Mouse (Mus musculus) heart, postnatal 25 days (tissue): Measurements from ENCODE around the gene Dcst1. TPM values are rescaled to one million over a fixed set of nuclear protein-coding genes. Genes with fewer than 3 reads are reported as not detected.

Source experiments
- DNase-seq: peaks from one replicate; pipeline ENCODE4 v3.0.0; 2022; ENCODE audit warnings: low spot score
- intact Hi-C: fragments of 180-260 bp; cut with DNase I; formaldehyde crosslinking; loops from one replicate; pipeline ENCODE4 v1.15.1; 2025
- total RNA-seq, 2 experiments: library from RNA; stranded (reverse); gene quantifications; 2 replicates each; pipeline ENCODE4 v1.2.3; 2021

Dcst1 gene
- total RNA-seq, 2 experiments from 2014 or later, result not detected

DNA sequence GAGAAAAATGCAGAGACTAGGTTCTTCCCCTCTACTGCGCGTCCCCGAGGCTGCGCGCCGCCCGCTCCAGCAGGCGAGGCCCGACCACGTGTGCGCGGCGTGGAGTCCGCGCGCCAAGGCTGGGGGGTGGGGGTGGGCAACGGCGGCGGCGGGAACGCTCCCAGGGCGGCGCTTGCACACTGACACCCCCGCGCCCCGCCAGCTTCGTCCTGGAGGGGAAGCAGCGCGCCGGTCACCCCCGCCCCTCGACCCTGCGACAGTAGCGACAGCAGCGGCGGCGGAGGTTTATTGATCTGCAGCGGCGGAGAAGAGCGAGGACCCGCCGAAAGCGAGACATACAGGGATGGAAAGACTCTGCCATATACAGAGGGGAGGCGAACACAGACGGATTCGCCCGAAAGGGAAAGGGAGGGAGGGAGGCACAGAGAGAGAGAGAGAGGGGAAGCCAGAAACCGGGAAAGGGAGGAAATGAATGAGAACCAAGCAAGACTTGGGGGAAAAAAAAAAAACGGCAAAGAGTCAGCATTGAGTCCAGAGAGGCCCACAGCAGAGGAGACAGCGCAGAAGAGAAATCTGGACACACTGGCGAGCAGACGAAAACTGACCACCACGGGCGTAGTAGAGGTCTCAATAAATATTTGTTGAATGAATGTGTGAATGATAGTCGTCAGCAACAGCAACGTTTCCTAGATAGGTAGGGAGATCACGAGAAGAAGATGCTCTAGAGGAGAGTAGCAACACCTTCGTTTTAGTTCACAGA lies 45.3 kb downstream of the Dcst1 start:
- intact Hi-C loops, result no loop called here
- no peak for DNase-seq

- DNase-seq, result no peak
- intact Hi-C loops, result no loop called here
These were observed 46.0 kb downstream of the Dcst1 start for GRCm38 (mm10) chr3:89318971-89319590.

DNA sequence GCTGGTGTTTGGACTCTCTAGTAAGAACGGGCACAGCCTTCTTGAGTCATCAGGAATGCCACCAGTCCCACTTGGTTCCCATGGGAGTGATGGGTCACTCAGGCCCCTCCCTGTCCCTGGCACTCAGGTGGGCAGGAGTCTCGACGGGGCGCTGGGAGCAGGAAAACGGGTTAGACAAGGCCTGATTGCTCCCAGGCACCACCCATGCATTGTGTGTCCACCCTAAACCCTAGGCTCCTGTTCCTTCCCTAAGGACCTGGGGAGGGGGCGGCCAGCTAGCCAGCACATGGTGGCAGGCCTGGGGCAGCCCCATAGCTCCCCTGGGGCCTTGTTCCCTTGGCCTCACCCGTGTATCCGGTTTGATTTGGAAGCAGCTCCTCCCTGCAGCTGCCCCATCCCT lies 46.7 kb downstream of the Dcst1 start:
- intact Hi-C loops, result no loop called here
- no peak for DNase-seq

DNA sequence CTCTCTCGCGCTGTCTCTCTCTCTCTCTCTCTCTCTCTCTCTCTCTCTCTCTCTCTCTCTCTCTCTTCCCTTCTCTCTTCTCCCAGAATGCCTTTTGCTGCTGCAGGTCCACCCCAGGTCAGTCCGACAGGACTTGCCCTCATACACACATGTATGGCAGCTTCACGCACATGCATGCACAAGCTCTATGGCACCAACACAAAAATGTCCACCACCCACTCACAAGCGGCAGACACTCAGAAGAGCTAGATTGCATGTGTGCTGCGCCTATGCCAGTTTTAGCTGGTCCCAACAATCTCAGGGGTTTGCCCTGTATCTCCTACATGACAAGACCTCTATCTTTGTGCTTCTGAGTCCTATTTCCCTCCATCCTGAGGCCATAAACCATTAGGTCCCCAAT lies 47.8 kb downstream of the Dcst1 start:
- intact Hi-C loops, result no loop called here
- no peak for DNase-seq

DNA sequence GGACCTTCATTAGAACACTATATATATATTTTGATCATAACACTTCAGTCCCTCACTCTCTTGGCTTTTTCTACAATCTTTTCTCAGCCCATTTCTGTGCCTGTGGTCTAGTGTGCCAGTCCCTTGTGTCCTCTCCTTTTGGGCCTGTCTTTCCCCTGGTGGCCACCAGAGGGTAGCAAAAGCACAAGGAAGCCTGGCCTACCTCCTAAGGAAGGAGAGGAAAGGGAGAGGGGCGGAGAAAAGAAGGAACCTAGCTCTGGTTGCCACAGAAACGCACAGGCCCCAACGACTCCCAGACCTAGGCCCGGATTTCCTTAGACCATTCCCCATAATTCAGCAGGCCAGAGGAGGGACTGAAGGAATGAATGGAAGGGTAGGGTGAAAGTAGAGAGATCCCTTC lies 48.2 kb downstream of the Dcst1 start:
- peak; percentile 64 for DNase-seq
- intact Hi-C loops, result loop anchor here (1.0 kb wide), 1 partner anchor 37 kb away; no protein-coding TSS in a partner anchor

DNA sequence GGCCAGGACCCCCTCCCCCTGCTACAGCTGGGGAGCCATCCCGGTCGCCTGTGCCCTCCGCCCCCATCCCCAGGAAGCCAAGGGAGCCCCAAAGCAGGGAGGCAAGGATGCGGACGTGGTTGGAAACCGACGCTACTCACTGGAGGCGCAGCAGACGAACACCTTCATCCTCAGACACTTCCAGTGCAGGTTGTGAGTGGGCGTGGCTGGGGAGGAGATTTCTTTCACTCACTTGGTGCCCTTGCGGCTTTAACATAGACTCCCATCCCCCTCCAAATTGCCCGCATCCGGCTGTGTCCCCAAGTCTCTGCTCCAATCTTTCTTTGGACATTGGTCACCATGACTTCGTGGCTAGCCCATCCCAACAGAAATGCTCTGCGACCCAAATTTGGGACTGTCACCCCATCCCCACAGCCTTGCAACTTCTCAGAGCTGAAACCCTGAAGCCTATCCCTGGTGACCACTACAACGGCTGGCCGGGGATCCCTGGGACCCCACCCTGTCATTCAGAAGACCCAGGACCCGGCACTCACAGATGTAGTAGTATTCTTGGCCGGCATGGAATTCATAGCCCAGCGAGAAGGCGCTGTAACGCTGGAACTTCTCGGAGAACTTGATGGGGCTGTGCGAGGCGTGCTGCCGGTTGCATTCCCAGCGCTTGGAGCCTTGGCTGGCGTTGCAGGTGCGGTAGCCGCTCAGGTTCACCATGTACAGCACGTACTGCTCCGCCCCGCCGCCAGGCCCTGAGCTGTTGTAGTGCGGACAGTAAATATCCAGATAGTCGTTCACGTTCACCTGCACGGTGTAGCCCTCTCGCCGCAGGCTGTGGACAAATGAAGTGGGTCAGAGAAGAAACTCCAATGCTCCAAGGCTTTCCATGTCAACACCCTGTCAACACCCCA lies 48.9 kb downstream of the Dcst1 start:
- no peak for DNase-seq
- intact Hi-C loops, result loop anchor here (1.0 kb wide), 2 partner anchors 38 to 169 kb away; no protein-coding TSS in a partner anchor

DNA sequence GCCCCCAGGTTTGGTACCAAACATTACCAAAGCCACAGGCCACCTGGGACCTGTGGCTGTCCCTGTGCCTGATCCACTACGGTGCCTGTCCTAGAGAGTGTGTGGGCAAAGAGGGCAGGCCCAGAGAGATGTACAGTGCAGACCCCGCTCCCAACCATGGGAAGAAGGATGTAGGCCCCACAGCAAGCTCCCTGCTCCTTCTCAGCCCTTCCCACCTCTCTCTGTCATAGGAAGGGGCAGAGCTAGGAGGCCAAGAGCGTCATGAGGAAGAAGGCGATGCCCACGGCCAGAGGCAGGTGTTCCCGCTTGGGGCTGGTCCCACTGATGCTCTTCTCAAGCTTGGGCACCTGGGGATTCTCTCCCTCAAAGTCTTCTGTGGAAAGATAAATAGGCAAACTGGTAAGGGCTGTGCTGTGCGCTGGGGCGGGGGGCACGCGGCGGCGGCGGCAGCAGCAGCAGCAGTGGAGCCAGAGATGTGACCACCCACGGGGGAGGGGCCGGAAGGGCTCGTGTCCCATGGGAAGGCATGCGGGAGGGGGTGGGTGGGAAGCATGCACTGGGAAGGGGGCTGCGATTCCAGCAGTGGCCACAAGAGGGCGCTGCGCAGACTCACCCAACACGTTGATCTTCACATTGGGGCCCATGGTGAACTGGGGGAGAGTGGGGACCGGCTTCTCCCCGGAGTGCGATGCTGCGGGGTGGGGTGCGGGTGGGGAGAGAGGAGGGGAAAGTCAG lies 49.7 kb downstream of the Dcst1 start:
- intact Hi-C loops, result loop anchor here (1.0 kb wide), 1 partner anchor 170 kb away; no protein-coding TSS in a partner anchor
- peak; percentile 57 for DNase-seq

- intact Hi-C loops, result loop anchor here (1.0 kb wide), 1 partner anchor 171 kb away; no protein-coding TSS in a partner anchor
- DNase-seq, result no peak
These were observed 50.3 kb downstream of the Dcst1 start for GRCm38 (mm10) chr3:89314791-89315190.

GRCm38 (mm10) chr3:89314340-89314739 lies 50.7 kb downstream of the Dcst1 start:
- no peak for DNase-seq
- intact Hi-C loops, result no loop called here

DNA sequence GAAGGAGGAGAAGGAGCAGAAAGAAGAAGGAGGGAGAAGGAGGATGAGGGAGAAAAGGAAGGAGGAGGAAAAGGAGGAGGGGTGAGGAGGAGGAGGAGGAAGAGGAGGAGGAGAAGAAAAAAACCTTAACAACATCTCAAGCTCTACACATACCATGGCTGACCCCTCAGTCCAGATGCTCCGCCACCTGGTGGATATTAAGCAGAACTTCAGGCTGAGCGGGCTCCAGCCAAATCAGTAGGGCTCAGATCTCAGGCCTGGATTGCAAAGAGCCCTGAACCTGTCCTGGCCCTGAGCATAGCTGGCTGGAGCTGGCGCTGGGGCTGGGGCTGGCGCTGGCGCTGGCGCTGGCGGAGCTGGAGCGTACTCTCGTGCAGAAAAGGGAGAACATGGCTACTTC lies 57.0 kb downstream of the Dcst1 start:
- no peak for DNase-seq
- intact Hi-C loops, result loop anchor here (2.0 kb wide), 1 partner anchor 57 kb away; no protein-coding TSS in a partner anchor

DNA sequence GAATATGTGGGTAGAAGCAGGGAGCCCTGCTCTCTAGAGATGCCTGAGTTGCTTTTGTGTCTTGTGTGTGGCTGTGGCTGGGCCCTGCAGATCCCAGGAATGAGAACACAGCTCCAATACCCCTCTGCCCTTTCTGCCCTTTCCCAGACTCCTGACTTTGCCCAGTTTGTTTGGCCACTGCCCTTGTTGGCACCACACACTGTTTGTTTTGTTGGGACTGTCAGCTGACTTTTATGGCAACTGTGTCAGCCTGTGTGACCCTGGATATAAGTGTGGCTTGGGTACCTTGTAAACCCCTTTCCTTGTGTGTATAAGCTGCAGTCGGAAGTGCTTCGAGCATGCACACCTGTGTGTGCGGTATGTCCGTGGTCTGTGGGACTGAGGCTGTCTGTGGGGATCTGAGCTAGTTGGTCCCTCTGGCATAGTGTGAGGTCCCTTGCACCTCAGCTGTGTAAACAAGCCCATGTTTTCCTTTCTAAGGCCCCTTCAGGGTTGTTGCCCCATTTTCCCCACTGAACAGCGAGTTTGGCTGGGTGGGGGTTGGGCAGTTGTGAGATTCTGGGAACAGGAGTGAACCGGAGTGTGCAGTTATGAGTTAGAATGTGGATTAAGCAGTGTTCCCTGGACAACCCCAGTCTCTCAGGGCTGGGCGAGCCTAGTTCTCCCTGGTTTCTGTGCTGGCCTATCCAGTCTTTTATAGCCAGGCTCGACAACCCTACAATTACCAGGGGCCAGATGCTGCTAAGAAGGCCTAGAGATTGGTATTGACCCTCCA lies 59.3 kb downstream of the Dcst1 start:
- no peak for DNase-seq
- intact Hi-C loops, result loop anchor here (2.0 kb wide), 1 partner anchor 17 kb away; no protein-coding TSS in a partner anchor

GRCm38 (mm10) chr3:89305105-89305504 lies 59.9 kb downstream of the Dcst1 start:
- DNase-seq, result no peak
- intact Hi-C loops, result loop anchor here (2.0 kb wide), 1 partner anchor 16 kb away; no protein-coding TSS in a partner anchor

DNA sequence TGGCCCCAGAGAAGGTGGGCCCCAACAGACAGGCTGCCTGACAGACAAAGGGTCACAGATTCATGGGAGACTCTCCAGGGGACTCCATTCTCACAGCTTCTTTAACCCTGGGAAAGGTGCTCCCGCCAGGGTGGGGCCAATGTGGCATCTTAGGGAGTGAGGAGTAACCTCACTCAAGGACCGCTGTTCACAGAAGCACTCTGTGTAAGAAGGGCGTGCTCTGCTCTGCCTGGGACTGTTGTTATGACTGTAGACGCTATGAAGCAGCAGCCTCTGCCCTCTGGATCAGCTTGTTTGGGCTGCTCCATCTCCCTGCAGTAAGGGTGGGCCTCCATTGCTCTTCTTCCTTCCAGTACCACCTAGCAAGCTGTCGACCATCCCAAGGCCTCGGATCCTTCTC lies 60.6 kb downstream of the Dcst1 start:
- DNase-seq, result no peak
- intact Hi-C loops, result loop anchor here (2.0 kb wide), 1 partner anchor 16 kb away; no protein-coding TSS in a partner anchor

GRCm38 (mm10) chr3:89300514-89300913 lies 64.5 kb downstream of the Dcst1 start:
- intact Hi-C loops, result no loop called here
- no peak for DNase-seq

Other genes with a start within 250 kb of the Dcst1 start
- not detected for gene Pklr, start 229.1 kb downstream of the Dcst1 start, total RNA-seq
- gene Hcn3, start 205.1 kb downstream of the Dcst1 start, total RNA-seq, result under 1 TPM; 0.16 to 0.61 TPM
- 10 to 100 TPM; 18.1 to 18.7 TPM for gene Clk2, start 200.5 kb downstream of the Dcst1 start, total RNA-seq
- gene Scamp3, start 187.8 kb downstream of the Dcst1 start, total RNA-seq, result 10 to 100 TPM; 48.9 to 50.2 TPM
- 1 to 10 TPM; 5.2 to 5.7 TPM for gene Fam189b, start 182.1 kb downstream of the Dcst1 start, total RNA-seq
- gene Gba, start 162.3 kb downstream of the Dcst1 start, total RNA-seq, result 10 to 100 TPM; 18.2 to 20.9 TPM
- gene Thbs3, start 150.1 kb downstream of the Dcst1 start, total RNA-seq, result 1 to 10 TPM; 6.1 to 7.2 TPM
- 10 to 100 TPM; 62.3 to 62.6 TPM for gene Mtx1, start 138.2 kb downstream of the Dcst1 start, total RNA-seq
- under 1 TPM; 0.22 to 0.39 TPM for gene Muc1, start 136.2 kb downstream of the Dcst1 start, total RNA-seq
- gene Krtcap2, start 119.3 kb downstream of the Dcst1 start, total RNA-seq, result 10 to 100 TPM; 73.5 to 87.6 TPM
- under 1 TPM; 0.47 to 0.59 TPM for gene Trim46, start 118.9 kb downstream of the Dcst1 start, total RNA-seq
- gene Dpm3, start 105.9 kb downstream of the Dcst1 start, total RNA-seq, result 10 to 100 TPM; 51.7 to 53.9 TPM
- 10 to 100 TPM; 21.0 TPM for gene Slc50a1, start 94.7 kb downstream of the Dcst1 start, total RNA-seq
- gene Efna1, start 84.1 kb downstream of the Dcst1 start, total RNA-seq, result 10 to 100 TPM; 29.4 to 33.5 TPM
- gene Efna3, start 42.3 kb downstream of the Dcst1 start, total RNA-seq, result under 1 TPM in 1 of 2 experiments, not detected in 1; 0.31 TPM
- gene Efna4, start 27.2 kb downstream of the Dcst1 start, total RNA-seq, result under 1 TPM; 0.31 to 0.47 TPM
- gene Adam15, start 15.3 kb downstream of the Dcst1 start, total RNA-seq, result 10 to 100 TPM; 52.7 to 68.7 TPM
- gene Dcst2, start 3.3 kb downstream of the Dcst1 start, total RNA-seq, result not detected
- gene Zbtb7b, start 29.5 kb upstream of the Dcst1 start, total RNA-seq, result 10 to 100 TPM; 20.6 to 25.1 TPM
- under 1 TPM; 0.23 to 0.59 TPM for gene Lenep, start 37.5 kb upstream of the Dcst1 start, total RNA-seq
- 10 to 100 TPM; 57.5 to 60.8 TPM for gene Flad1, start 46.6 kb upstream of the Dcst1 start, total RNA-seq
- 1 to 10 TPM; 4.1 to 4.7 TPM for gene Cks1b, start 53.1 kb upstream of the Dcst1 start, total RNA-seq
- gene Shc1, start 53.2 kb upstream of the Dcst1 start, total RNA-seq, result 10 to 100 TPM; 35.7 to 35.8 TPM
- 10 to 100 TPM; 13.5 to 18.0 TPM for gene Pygo2, start 65.0 kb upstream of the Dcst1 start, total RNA-seq
- 10 to 100 TPM; 49.2 to 56.9 TPM for gene Pbxip1, start 71.5 kb upstream of the Dcst1 start, total RNA-seq
- 1 to 10 TPM; 7.4 to 8.4 TPM for gene Pmvk, start 89.3 kb upstream of the Dcst1 start, total RNA-seq
- gene Kcnn3, start 154.9 kb upstream of the Dcst1 start, total RNA-seq, result 1 to 10 TPM; 2.3 to 2.8 TPM